Mouse (Mus musculus) urinary bladder, postnatal 14 days (tissue): ENCODE data around the gene Klhl40.

Experiments used
- DNase-seq: peaks from one replicate; pipeline ENCODE4 v3.0.0; 2021; ENCODE audit warnings: low spot score

Gene Klhl40

DNA sequence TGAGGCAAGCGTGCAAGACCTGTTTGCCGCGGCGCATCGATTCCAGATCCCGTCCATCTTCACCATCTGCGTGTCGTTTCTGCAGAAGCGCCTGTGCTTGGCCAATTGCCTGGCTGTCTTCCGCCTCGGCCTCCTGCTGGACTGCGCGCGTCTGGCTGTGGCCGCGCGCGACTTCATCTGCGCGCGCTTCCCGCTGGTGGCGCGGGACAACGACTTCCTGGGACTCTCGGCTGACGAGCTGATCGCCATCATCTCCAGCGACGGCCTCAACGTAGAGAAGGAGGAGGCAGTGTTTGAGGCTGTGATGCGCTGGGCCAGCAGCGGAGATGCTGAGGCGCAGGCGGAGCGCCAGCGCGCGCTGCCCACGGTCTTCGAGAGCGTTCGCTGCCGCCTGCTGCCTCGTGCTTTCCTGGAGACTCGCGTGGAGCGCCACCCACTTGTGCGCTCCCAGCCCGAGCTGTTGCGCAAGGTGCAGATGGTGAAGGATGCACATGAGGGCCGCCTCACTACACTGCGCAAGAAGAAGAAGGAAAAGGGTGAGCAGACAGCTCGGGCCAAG lies 738 bp downstream of the Klhl40 start:
- no peak for DNase-seq

DNA sequence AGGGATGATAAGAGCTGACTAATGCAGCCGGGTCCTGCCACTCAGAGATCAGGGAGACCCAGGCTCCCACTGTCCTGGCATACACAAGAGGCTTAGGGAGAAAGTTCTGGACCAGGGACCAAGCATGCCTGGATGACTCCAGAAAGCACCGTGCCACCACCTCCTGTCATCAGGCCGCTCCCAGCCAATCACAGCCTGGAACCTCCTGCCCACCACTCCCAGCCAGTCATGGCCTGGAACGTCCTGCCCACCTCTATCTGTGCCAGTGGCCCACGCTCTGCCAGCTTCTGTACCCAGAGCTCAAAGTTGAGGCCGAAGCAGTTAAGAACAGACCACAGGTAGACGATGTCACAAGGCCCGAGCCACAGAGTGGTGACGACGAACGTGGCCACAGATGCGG lies 7.4 kb downstream of the Klhl40 start:
- no peak for DNase-seq

DNA sequence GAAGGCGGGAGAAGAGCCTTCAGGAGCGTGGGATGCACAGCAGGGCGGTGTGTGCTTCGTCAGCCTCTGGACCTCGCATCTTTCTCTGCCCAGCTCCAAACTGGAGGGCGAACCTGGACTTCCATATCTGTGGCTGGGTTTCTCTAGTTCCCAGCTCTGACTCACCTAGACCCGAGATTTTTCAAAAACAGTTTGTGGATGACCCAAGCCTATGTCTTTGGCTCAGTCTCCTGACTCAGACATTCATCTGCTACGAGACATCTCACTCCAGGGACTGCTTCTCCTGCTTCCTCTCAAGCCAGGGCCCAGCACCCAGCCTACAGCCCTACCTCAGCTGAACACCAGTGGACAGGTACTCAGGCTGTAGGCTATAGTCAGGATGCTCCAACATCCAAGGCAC lies 7.9 kb downstream of the Klhl40 start:
- DNase-seq, result no peak

DNA sequence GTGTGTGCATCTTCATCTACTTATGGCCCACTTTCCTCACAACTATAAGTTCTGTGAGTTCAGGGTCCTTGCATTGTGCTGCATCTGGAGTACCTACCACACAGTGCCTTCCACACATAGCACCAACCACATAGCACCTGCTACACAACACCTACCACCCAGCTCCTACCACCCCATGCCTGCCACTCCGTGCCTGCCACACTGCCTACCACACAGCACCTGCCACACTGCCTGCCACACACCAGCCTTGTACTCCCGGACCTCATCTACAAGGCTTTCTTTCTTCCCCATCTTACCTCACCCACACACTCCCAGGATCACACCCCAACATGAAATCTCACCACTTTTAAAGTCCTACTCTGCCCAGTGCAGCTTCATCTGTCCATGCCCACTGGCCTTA lies 9.0 kb downstream of the Klhl40 start:
- no peak for DNase-seq

DNA sequence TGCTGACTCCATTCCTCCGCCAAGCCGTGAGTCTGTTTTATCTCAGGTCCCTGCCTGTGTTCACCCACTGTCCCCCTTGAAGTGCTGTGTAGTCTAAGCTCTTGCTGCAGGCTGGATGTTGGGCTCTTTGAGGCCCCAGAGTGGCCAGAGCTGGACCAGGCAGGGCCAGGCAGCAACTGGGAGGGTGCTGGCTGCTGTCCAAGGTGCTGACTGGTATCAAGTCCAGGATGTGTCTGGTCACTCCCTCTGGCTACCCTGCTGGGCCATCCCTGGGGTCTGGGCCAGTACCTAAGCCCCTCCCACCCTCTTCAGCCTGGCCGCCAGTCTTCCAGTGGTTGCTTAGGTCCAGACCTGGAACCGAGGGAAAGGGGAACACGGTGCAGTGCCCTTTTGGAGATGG lies 13.8 kb downstream of the Klhl40 start:
- peak; percentile 72 for DNase-seq

DNA sequence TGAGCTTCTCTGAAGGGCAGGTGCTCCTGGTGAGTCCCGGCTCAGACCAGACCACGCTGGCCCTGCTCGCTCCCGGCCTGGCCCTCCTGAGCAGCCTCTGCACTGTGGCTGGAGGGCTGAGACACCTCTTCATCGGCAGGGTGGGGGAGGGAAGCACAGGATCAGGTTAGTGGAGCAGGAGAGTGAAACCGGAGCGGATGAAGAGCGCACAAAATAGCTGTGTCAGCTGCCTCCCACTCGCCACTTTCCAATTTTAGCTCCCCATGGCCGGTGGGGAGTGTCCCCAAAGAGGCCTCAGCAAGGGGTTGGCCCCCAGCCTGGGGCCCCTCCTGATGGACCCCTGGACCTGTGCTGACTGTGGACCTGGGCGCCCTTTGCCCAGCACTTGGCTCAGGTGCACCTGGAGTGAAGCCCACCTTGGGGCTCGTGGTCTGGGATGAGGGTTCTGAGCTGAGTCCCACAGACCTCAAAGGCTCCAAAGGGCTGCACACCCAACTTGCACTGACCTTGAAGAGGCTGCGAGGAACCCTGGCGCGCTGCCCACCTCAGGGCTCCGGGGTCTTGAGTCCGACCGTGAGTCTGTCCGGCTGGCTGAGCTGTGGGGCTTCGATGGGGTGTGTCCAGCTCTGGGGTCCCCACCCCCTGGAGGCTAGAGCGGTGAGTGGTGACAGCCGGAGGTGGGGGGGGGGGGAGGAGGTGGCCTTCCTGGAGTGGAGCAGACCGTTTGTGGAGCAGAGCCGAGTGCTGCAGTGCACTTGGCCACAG lies 14.5 kb downstream of the Klhl40 start, which contains the start of gene Hhatl:
TSS of gene Hhatl (minus strand) at position 751 of the 765 bp plus-strand sequence.
- DNase-seq, result no peak

DNA sequence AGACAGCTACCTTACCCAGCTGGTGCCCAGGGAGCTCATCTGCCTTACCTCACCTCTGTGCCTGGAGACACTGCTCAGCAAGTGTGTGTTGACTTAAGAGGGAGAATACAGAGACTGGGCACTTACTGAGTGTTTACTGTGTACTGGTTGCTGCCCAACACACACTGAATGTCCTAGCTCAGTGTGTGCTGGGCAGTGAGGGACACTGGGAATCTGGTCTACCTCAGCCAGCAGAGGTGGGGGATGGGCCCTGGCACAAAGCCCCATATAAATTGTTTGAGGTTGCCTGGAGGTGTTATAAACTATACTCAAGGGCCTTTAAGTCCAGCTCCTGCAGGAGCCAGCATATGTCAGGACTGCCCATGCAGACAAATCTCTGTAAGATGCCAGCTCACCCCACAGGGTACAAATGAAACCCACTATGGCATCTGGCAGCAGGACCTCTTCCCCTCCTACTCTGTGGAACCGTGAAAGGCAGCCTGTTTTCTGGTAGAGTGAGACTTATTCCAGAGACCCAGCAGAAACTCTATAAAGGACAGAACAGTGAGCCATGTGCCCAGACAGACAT lies 17.6 kb downstream of the Klhl40 start:
- no peak for DNase-seq

DNA sequence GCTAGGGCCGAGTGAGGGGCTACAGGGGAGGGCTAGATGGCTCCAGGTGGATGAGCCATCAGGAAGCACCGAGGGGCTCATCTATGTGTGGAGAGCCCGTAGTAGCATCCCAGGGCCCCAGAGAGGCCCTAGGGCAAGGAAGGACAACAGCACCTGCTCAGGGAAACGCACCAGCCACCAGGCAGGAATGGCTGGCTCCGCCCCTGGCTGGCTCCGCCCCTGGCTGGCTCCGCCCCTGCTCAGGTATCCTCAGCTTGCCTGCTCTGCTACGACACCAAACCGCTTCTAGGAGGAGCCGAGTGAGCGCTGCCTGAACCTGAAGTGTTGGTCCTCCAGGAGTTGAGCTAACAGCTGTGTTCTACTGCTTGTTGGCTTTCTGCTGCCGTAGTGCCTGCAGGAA lies 20.3 kb downstream of the Klhl40 start:
- peak; percentile 53 for DNase-seq

DNA sequence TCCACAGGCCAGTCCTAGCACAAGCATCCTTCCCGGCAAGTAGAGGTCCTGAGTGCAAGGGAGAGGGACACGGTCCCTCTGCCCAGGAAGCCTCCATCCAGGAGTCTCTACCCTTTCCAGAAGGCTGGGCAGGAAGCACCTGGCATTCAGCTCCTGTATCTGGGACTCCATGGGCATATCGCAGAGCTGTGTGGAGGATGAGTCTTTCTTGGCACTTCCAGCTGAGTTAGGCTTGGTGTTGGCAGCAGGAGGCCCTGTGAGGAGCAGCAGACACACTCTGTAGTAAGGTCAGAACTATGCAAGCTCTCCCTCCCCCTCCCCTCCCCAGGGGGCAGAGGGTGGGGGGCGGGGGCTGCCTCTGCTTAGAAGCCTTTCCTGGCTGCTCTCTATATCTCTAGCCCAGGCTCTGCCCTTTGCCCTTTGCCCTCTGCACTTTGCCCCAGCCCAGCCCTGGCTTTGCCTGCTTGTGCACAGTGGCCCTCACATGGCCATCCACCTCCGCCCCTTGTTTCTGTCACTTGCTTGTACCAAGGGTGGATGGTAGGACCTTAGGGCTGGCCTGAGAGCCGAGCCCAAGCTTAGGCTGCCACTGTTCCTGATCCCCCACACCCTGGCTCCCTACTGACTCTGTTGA lies 21.6 kb downstream of the Klhl40 start:
- DNase-seq, result no peak

DNA sequence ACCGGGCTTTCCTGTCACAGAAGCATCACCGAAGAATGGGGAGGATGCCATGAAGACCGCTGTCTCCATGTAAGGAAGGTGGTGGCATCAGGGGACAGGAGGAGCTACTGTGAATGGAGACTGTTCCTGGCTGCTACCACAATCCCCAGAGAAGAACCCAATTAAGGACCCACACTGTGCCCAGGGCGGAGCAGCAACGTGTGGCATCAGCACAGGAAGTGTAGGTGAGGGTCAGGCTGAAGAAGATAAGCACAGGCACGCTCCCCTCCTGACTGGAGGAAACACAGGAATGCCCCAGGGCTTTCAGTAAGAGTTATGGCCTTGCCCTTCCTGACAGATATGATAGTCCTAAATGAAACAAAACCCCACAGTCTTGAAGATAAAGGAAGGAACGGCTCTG lies 25.3 kb downstream of the Klhl40 start:
- DNase-seq, result no peak

DNA sequence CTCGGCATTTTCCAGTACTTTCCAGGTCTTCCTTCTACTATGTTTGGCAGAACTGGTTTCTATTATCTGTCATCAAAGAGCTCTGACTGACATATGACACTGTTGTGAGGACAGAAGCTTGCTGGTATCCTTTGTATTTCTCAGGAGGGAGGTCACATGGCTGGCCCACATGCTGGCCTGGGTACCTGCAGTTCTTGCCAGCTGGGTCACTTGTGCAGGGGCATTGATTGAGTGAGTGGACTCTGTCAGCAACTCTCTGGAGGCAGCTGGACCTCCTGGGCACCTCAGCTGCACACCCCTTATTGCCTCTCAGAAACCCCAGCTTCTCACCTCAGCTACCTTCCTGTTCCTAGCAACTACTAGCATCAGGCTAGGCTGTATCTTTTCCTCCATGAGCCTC lies 30.1 kb downstream of the Klhl40 start:
- no peak for DNase-seq

DNA sequence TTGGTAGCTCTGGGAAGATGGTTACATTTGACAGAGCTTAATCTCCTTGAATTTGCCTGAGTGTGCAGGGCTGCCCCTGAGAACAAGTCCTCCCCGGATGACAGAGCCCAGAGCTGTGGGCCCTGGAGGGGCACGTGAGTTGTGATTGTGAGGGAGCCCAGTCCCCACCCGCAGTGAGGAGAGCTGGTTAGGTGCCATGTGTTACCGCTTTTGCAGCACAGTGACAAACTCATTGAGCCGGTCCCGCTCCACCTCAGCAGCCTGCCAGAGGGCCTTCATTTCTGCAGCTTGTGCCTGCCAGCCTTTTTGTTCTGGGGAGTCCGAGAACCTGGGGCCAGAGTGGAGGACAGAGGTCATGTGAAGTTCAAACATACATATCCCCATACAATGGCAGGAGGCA lies 30.5 kb downstream of the Klhl40 start:
- DNase-seq, result no peak

DNA sequence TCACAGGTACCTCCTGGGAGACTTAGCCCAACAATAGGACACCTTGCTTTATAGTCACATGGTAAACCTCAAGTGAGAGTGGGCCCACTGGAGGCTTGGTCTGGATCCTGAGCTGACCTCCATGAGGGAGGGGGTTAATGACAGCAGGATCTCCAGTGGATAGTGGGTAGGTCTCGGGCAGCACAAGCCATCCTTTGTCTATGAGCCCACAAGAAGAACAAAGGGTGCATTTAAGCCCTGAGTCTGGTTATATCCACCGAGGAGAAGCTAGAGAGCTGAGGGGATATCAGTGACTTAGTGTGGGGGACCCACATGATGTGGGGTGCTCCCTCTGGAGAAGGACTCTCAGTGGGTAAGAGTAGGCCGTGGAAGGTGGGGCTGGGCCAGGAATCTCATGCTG lies 31.1 kb downstream of the Klhl40 start:
- no peak for DNase-seq

DNA sequence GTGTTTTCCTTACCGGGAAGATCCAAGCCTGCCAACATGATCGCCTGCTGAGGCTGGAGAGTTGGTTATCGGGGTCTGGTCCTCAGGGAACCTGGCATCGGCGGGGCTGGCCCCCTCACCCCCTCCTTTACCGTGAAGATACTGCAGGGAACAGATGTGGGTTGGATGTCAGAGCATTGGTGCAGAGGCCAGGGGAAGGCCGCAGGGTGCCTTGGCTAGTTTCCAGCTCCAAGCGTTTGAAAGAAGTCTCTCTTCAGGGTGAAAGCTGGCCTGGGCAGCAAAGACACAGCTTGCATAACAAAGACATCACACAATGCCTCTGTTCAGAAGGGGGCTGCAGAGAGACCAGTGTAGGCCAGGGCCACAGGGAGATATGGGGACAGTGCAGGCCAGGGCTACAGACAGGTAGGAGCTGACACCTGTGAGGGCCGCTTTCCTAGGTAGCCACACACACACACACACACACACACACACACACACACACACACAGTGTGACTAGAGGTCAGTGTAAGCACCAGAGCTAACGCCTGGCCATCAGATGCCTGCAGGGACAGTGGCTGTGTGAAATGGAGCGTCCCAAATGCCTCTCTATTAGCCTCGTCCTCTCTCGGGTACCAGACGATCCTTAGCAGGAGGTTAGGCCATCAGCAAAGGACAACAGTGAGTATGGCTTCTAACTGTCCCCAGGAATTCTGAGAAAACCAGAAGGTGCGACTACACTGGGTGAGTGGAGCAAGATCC lies 32.8 kb downstream of the Klhl40 start:
- DNase-seq, result no peak

DNA sequence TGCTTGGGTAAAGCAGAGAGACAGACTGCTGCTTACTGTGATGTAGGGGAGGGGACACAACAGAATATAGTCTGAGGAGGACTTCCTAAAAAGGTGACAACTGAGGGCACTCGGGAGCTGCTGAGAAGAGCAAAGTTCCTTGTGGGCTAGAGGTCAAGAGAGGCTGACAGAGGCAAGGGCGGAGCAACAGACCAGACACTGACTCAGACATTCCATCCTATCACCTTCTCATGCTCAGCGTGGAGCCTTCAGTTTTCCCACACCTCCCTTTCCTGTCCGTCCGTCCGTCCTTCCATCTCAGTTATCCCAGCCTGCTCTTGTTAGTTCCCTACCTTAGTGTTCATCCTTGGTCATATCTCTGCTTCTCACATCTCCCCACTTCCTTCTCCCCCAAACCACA lies 37.8 kb downstream of the Klhl40 start:
- DNase-seq, result no peak

DNA sequence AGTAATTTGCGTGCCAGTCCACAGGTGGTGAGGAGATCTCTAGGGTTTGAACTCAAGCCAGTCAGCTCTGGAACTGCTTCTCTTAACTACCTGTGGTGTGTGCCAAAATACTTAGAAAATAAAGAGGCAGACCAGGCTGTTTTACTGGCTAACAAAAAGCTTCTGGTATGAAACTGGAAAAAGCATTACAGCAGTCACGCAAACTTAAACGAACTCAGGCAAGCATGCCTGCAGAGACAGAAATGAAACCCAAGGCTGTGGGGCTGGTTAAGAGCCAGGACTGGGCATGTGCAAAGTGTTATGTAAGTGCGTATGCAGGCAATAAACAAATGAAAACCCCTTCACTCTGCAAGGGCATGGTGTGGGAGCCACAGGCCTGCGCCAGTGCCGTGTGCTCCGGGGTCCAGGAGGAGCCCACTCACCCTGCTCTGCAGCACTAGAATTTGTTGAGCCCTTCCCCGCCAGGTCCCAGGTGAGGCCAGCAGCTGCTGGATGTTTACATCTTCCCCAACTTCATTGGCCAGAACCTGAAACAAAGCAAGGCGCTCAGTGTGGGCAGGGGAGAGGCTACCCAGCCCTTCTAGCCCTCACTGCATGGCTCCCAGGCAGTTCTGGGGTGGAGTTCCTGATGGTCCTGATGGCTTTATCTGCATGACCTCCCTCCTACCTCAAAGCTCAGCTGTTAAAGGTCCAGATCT lies 41.8 kb downstream of the Klhl40 start:
- peak; percentile 24 for DNase-seq

DNA sequence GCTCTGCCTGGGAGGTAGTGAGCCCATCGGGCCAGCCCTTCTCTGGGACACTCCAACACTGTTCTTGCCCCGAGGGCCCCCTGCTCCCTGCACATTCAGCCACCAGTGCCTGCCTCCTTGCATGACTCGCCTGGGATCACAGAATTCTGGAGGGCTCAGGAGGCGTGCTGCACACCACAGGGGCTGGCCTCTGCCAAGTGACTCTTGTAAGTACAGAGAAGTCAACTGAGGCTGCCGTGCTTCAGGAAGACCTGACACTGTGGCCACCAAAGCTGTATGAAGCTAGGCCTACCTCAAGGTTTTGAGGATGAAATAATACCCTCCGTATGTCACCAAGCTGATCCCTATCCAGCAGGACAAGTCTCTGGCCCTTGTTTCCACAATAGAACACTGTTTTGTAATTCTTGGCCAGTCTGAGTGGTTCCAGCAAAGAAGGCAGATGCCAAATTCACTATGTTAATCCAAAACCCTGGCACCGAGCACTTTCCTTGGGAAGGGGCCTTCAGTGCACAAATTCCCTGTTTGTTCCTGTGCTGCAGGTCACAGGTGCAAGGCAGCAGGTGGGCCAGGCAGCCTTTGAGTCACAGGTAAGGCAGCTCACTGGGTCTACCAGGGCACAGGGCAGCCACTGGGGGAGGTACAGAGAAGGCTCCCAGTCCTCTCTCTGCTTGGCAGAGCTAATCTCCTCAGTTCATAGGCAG lies 42.5 kb downstream of the Klhl40 start:
- no peak for DNase-seq

DNA sequence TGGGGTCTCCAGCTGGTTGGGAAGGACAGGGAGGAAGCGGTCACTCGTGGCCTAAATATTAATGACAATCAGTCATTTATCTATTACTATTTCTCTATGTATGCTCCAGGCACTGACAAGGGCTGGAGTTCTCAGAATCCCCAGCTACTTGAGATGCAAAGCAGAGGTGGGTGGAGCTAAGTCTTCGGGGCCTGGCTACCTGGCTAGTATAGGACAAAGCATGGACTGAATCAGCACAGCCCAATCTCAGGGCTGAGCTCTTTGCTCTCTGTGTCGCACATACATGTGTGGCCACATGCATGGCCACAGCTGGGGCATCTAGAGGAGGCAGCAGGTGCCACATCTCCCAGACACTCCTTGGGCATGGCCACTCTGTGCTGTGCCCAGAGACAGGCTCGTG lies 43.4 kb downstream of the Klhl40 start:
- DNase-seq, result no peak

DNA sequence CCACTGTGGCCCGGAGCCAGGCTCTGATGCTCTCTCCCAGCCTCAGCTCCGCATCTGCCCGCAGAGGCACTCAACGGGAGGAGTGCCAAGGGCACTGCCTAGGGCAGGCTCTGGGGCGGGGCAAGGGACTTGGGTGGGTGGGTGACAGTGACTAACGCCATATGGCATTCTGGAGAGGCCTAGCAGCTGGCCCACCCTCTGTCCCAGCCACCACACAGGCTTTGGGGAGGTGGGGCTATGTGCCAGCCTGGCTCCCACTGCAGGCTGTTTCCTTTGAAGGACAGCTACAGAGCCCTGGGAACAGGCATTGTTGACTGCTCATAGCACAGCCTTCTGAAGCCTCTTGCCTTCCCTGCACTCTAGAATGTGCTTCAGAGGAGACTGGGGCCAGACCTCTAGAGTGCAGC lies 45.2 kb downstream of the Klhl40 start:
- no peak for DNase-seq

DNA sequence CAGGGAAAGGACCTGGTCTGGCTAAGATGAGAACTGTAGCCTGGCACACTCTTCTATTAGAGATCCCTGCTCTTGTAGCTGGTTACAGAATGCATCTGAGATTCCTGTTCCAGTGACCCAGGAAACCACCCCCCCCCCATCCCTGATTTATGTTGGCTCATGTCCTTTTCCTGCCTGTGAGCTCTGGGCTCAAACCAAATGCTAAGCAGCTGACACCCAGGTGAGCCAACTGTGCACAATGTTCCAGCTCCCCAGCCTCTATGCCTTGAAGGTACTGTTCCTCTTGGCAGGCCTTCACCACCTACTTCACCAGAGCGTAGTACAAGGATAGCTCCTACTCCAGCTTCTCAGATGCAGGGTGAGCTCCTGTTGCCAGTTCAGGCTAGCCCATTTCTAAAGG lies 45.6 kb downstream of the Klhl40 start:
- no peak for DNase-seq

DNA sequence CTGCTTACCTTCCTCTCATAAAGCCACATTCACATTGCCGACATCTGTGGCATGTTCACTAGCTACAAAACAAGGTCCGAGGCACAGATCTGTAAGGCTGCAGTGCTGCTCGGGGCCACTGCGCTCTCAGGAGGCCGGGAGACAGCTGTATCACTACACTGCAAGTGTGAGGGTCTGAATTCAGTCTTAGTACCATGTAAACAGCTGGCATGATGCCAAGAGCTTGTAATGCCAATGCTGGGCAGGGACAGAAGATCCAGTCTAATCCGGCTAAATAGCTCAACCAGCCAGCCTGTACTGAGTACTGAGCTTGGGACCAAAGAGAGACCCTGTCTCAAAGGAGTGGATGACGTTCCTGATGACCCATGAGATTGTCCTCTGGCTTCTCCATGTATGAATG lies 46.6 kb downstream of the Klhl40 start:
- no peak for DNase-seq
